Mouse (Mus musculus) heart, embryonic 14.5 days (tissue): Measurements from ENCODE around the gene Pes1. TPM values are rescaled to one million over a fixed set of nuclear protein-coding genes. Genes with fewer than 3 reads are reported as not detected.

Experiments
- ATAC-seq: fragments of 200-750 bp; cut with Nextera tagmentation; 2 replicates; pipeline ENCODE4 v1.8.0; 2017; ENCODE audit warnings: low read depth, moderate TSS enrichment; ENCODE audit not compliant: insufficient number of reproducible peaks, insufficient read depth, low FRiP score
- H3K27ac ChIP-seq, 2 experiments: fragments of 200-500 bp in 1 of 2; fragments of 300-500 bp in 1 of 2; sonication (generic) in 1 of 2; replicated peaks in 1 of 2; 2 replicates each; pipeline ENCODE4 v1.5.1; 2012 to 2014; ENCODE audit warnings: low read depth in 2 of 2, low read length in 2 of 2, control low read depth in 1 of 2, mild to moderate bottlenecking in 1 of 2, mixed read lengths in 1 of 2; ENCODE audit not compliant: control insufficient read depth in 1 of 2, insufficient read depth in 1 of 2
- H3K27me3 ChIP-seq: fragments of 300-500 bp; sonication (generic); 2 replicates; pipeline ENCODE4 v1.6.1; 2014; ENCODE audit warnings: mild to moderate bottlenecking, low read length, control low read depth; ENCODE audit not compliant: control insufficient read depth, insufficient read depth
- H3K36me3 ChIP-seq: fragments of 300-500 bp; sonication (generic); 2 replicates; pipeline ENCODE4 v1.6.1; 2014; ENCODE audit warnings: mild to moderate bottlenecking, control low read depth, low read length, mixed read lengths; ENCODE audit not compliant: control insufficient read depth, insufficient read depth
- H3K4me1 ChIP-seq, 2 experiments: fragments of 200-500 bp in 1 of 2; fragments of 300-500 bp in 1 of 2; sonication (generic) in 1 of 2; 2 replicates each; pipeline ENCODE4 v1.6.1; 2012 to 2014; ENCODE audit warnings: low read length in 2 of 2, control low read depth in 1 of 2, mixed read lengths in 1 of 2; ENCODE audit not compliant: control insufficient read depth in 2 of 2, insufficient read depth in 2 of 2
- H3K4me2 ChIP-seq: fragments of 300-500 bp; sonication (generic); 2 replicates; pipeline ENCODE4 v1.6.1; 2014; ENCODE audit warnings: mild to moderate bottlenecking, low read length
- H3K4me3 ChIP-seq, 2 experiments: fragments of 200-500 bp in 1 of 2; fragments of 300-500 bp in 1 of 2; sonication (generic) in 1 of 2; 2 replicates each; pipeline ENCODE4 v1.5.1; 2012 to 2014; ENCODE audit warnings: low read length in 2 of 2, mild to moderate bottlenecking in 2 of 2, control low read depth in 1 of 2, low read depth in 1 of 2, moderate library complexity in 1 of 2; ENCODE audit not compliant: control insufficient read depth in 1 of 2, insufficient read depth in 1 of 2
- H3K9ac ChIP-seq: fragments of 300-500 bp; sonication (generic); 2 replicates; pipeline ENCODE4 v1.6.1; 2014; ENCODE audit warnings: mild to moderate bottlenecking, low read length
- H3K9me3 ChIP-seq: fragments of 300-500 bp; sonication (generic); 2 replicates; pipeline ENCODE4 v1.6.1; 2016; ENCODE audit warnings: low read length, control low read depth; ENCODE audit not compliant: control insufficient read depth
- WGBS: fragments of 180-500 bp; shearing (Covaris S2); extraction: QIAGEN DNeasy Blood & Tissue Kit; methylation state at CpG from one replicate; pipeline ENCODE4 v1.1.7; 2014; 5-methylcytosine and 5-hydroxymethylcytosine counted together
- polyA plus RNA-seq: library from polyadenylated mRNA; unstranded; fragments of >200 nt; fragmentation: Nextera tagmentation; extraction: Ambion mirVana; gene quantifications from 2 replicates; pipeline ENCODE4 v1.2.1, GENCODE M21; 2014

Gene Pes1
- polyA plus RNA-seq, 1 experiment from 2014 or later = 37.7 TPM

DNA sequence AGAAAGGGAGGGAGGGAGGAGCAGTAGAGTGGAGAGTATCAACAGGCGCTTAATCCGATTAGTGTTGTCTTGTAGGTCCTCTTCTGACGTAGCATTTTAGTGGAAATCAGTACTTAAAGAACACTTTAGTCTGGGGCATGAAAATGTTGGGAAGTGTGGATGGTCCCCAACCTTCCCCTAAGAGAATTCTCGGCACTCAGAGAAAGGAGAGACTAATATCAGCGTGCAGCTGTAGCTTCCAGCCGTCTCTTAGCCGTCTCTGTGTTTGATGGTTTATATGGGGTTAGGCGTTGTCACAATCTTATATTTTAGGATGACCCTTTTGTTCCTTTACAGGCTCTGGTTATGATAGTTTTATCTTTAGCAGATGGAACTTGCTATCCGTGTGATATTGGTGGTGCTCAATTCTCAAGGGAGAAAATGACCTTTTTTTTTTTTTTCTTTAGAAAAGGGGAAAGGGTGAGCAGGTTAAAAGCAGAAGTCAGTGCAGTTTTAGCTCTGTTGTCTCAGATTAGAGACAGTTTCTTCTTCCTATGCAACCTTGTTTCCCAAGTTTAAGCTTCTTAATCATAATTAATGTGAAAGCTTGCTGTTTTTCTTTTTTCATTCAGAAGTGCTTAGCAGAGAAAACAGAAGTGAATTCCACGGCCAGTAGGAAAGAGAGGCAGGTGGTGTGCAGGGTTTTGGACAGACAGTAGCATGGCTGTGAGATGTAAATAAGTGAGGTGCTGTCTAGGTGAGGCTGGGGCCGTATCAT is 819 bp downstream of the Pes1 start:
- Histone ChIP-seq H3K9me3 (no peaks in the 10 kb centered on the region), H3K4me2 (peak overlapping the region; percentile 88), H3K27me3 (no peaks in the 10 kb centered on the region), H3K27ac (peak overlapping the region; percentile 36 to 67; a peak in 1 of 4 replicates), H3K4me1 (peaks cover 0 to 7% of the 10 kb centered on the region in 2 experiments; a peak in 2 of 4 replicates), H3K9ac (peak overlapping the region; percentile 73), H3K36me3 (peaks cover 16% of the 10 kb centered on the region), H3K4me3 (peak overlapping the region; percentile 64 to 74)
- ATAC-seq = no peak
- 16% methylated on average over 11 of the region's 11 CpGs for WGBS

DNA sequence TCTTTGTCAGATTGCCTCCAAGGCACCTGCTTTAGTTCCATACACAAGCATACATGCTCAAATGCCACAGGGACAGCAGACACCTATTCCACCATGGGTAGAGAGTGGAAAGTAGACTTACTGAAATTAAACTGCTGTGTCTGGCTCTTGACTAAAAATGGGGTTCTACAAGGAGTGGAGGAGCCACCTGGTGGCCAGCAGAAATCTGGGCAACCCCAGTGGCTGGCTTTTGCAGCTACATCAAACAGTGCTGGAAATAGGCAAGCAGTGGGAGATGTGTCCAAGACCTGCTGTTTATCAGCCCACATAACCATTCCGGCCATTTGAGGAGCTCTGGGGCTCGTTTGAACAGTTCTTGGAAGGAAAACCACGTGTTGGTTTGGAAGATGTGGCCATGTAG is 6.1 kb downstream of the Pes1 start:
- WGBS = 77% methylated on average over 3 of the region's 3 CpGs
- Histone ChIP-seq H3K4me3 (no peak overlapping the region), H3K27ac (no peak overlapping the region), H3K4me2 (no peak overlapping the region), H3K36me3 (peaks cover 69% of the 10 kb centered on the region), H3K4me1 (peaks cover 0 to 3% of the 10 kb centered on the region in 2 experiments; a peak in 2 of 4 replicates), H3K27me3 (no peaks in the 10 kb centered on the region), H3K9ac (no peak overlapping the region), H3K9me3 (no peaks in the 10 kb centered on the region)
- no peak for ATAC-seq

- no peak for ATAC-seq
- Histone ChIP-seq H3K27ac (no peak overlapping the region), H3K4me2 (no peak overlapping the region), H3K9ac (no peak overlapping the region), H3K27me3 (no peaks in the 10 kb centered on the region), H3K4me1 (no peaks in the 10 kb centered on the region), H3K9me3 (no peaks in the 10 kb centered on the region), H3K4me3 (no peak overlapping the region), H3K36me3 (peaks cover 74% of the 10 kb centered on the region)
- 97% methylated on average over 7 of the region's 7 CpGs for WGBS
Observed at GRCm38 (mm10) chr11:3970361-3970760, 6.6 kb downstream of the Pes1 start.

DNA sequence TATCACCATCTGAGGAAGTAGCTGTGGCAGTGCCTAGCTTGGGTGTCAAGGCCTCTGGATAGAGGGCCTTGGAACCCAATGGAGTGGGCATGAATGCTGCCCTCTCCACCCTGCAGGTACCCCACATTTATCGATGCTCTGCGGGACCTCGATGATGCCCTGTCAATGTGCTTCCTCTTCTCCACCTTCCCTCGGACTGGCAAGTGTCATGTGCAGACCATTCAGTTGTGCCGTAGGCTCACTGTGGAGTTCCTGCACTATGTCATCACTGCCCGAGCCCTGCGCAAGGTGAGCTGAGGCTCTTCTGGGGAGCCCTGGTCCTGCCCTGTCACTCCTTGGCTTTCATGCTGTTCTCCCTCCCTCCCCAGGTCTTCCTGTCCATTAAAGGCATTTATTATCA is 9.3 kb downstream of the Pes1 start:
- no peak overlapping the region for H3K4me2 ChIP-seq
- H3K27ac ChIP-seq = no peak overlapping the region
- peaks cover 98% of the 10 kb centered on the region for H3K36me3 ChIP-seq
- H3K4me3 ChIP-seq = no peak overlapping the region
- no peaks in the 10 kb centered on the region for H3K4me1 ChIP-seq
- no peak overlapping the region for H3K9ac ChIP-seq
- WGBS = 89% methylated on average over 7 of the region's 7 CpGs
- ATAC-seq = no peak
- H3K9me3 ChIP-seq = no peaks in the 10 kb centered on the region
- no peaks in the 10 kb centered on the region for H3K27me3 ChIP-seq

- H3K27ac ChIP-seq = no peak overlapping the region
- H3K27me3 ChIP-seq = no peaks in the 10 kb centered on the region
- no peak overlapping the region for H3K4me2 ChIP-seq
- 72% methylated on average over 3 of the region's 3 CpGs for WGBS
- peaks cover 100% of the 10 kb centered on the region for H3K36me3 ChIP-seq
- H3K4me1 ChIP-seq = no peaks in the 10 kb centered on the region
- H3K9ac ChIP-seq = no peak overlapping the region
- no peak overlapping the region for H3K4me3 ChIP-seq
- ATAC-seq = no peak
- H3K9me3 ChIP-seq = no peaks in the 10 kb centered on the region
Observed at GRCm38 (mm10) chr11:3974311-3974710, 10.5 kb downstream of the Pes1 start.

GRCm38 (mm10) chr11:3976678-3977077 is 12.9 kb downstream of the Pes1 start, which contains the start of gene 4930556J24Rik:
Gene 4930556J24Rik (minus strand): TSS chr11:3976778.
- Histone ChIP-seq H3K9me3 (no peaks in the 10 kb centered on the region), H3K4me2 (no peak within 1 kb of the TSS), H3K36me3 (peaks cover 90% of the 10 kb centered on the region), H3K4me1 (no peaks in the 10 kb centered on the region), H3K9ac (no peak within 1 kb of the TSS), H3K4me3 (no peak within 1 kb of the TSS), H3K27ac (no peak within 1 kb of the TSS), H3K27me3 (no peaks in the 10 kb centered on the region)
- ATAC-seq = no peak
- 96% methylated on average over 6 of the region's 6 CpGs for WGBS

DNA sequence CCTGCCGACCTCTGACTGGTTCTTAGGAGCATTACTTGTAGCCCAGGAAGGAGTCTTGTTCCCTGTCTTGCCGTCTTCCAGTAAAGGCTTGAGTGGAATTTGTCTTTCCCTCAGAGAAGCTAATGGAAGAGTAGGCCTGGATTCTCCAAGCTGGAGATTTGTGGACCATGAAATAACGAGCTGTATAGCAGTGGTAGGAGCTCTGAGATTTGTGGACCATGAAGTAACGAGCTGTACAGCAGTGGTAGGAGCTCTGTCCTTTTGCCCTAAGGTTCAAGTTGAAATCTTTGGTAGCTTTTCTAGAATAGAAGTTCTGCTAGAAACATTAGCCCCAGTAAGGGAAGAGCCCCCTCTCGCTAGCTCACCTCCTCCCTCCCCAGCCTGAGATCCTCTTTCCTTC is 14.6 kb downstream of the Pes1 start:
- no peak overlapping the region for H3K4me2 ChIP-seq
- H3K9ac ChIP-seq = no peak overlapping the region
- H3K4me3 ChIP-seq = no peak overlapping the region
- H3K4me1 ChIP-seq = peaks cover 4 to 6% of the 10 kb centered on the region in 2 experiments; a peak in 2 of 4 replicates
- no peak overlapping the region for H3K27ac ChIP-seq
- WGBS = 87% methylated on average over 5 of the region's 5 CpGs
- H3K9me3 ChIP-seq = no peaks in the 10 kb centered on the region
- no peaks in the 10 kb centered on the region for H3K27me3 ChIP-seq
- no peak for ATAC-seq
- H3K36me3 ChIP-seq = peaks cover 72% of the 10 kb centered on the region
